Mouse (Mus musculus) myocyte (in vitro differentiated cells): ENCODE measurements around the gene Patl2. TPM values are rescaled to one million over a fixed set of nuclear protein-coding genes. Genes with fewer than 3 reads are reported as not detected.

Experiments
- H3K27me3 ChIP-seq: one replicate; pipeline ENCODE4 v1.6.1; 2011; ENCODE audit not compliant: control insufficient read depth, insufficient read depth, insufficient read length
- H3K36me3 ChIP-seq: one replicate; pipeline ENCODE4 v1.6.1; 2011; ENCODE audit not compliant: control insufficient read depth, insufficient read depth
- H3K4me2 ChIP-seq: one replicate; pipeline ENCODE4 v1.6.1; 2011; ENCODE audit warnings: low read depth, control low read depth
- H3K4me3 ChIP-seq: one replicate; pipeline ENCODE4 v1.5.1; 2011; ENCODE audit warnings: mild to moderate bottlenecking, control low read depth, moderate library complexity
- H3K79me2 ChIP-seq: one replicate; pipeline ENCODE4 v1.6.1; 2011; ENCODE audit not compliant: control insufficient read depth, insufficient read depth
- H3ac ChIP-seq: one replicate; pipeline ENCODE4 v1.6.1; 2011; ENCODE audit not compliant: control insufficient read depth, insufficient read length
- CEBPB ChIP-seq: IDR thresholded peaks from 2 replicates; pipeline ENCODE4 v1.6.1; 2011; ENCODE audit warnings: mild to moderate bottlenecking, moderate library complexity; ENCODE audit not compliant: poor library complexity, insufficient read depth, severe bottlenecking
- E2F4 ChIP-seq: IDR thresholded peaks from one replicate; pipeline ENCODE4 v1.6.1; 2011; ENCODE audit warnings: mild to moderate bottlenecking, control low read depth, moderate library complexity; ENCODE audit not compliant: insufficient read depth
- MAX ChIP-seq: IDR thresholded peaks from one replicate; pipeline ENCODE4 v1.6.1; 2011; ENCODE audit warnings: low read depth, mild to moderate bottlenecking, control low read depth
- MYOD1 ChIP-seq, 3 experiments: IDR thresholded peaks; one replicate each; pipeline ENCODE4 v1.6.1; 2011; ENCODE audit warnings: control low read depth in 2 of 3, low read depth in 2 of 3, mild to moderate bottlenecking in 2 of 3, moderate library complexity in 1 of 3; ENCODE audit not compliant: insufficient read length in 2 of 3, control insufficient read depth in 1 of 3
- MYOG ChIP-seq, 3 experiments: IDR thresholded peaks; one replicate each; pipeline ENCODE4 v1.6.1; 2011; ENCODE audit warnings: control low read depth in 2 of 3, low read depth in 2 of 3, mild to moderate bottlenecking in 2 of 3; ENCODE audit not compliant: insufficient read length in 2 of 3, control insufficient read depth in 1 of 3, insufficient read depth in 1 of 3
- POLR2A ChIP-seq: IDR thresholded peaks from one replicate; pipeline ENCODE4 v1.6.1; 2011; ENCODE audit warnings: low read depth, mild to moderate bottlenecking, control low read depth, moderate library complexity; ENCODE audit not compliant: insufficient read length
- POLR2AphosphoS2 ChIP-seq: IDR thresholded peaks from one replicate; pipeline ENCODE4 v1.6.1; 2011; ENCODE audit warnings: low read depth, control low read depth; ENCODE audit not compliant: insufficient read length
- REST ChIP-seq: IDR thresholded peaks from one replicate; pipeline ENCODE4 v1.6.1; 2011; ENCODE audit warnings: mild to moderate bottlenecking, control low read depth, moderate library complexity; ENCODE audit not compliant: insufficient read depth, insufficient read length
- SRF ChIP-seq: IDR thresholded peaks from one replicate; pipeline ENCODE4 v1.6.1; 2011; ENCODE audit warnings: low read depth; ENCODE audit not compliant: control insufficient read depth, insufficient read length
- TCF12 ChIP-seq: IDR thresholded peaks from one replicate; pipeline ENCODE4 v1.6.1; 2011; ENCODE audit warnings: mild to moderate bottlenecking, control low read depth; ENCODE audit not compliant: poor library complexity, insufficient read depth, severe bottlenecking
- TCF3 ChIP-seq: IDR thresholded peaks from one replicate; pipeline ENCODE4 v1.6.1; 2011; ENCODE audit warnings: low read depth, control low read depth; ENCODE audit not compliant: insufficient read length
- USF1 ChIP-seq: IDR thresholded peaks from one replicate; pipeline ENCODE4 v1.6.1; 2011; ENCODE audit warnings: low read depth, mild to moderate bottlenecking, control low read depth, moderate library complexity
- polyA plus RNA-seq: library from polyadenylated mRNA; unstranded; fragments of >200 nt; fragmentation: generic; extraction: Trizol; gene quantifications from one replicate; pipeline ENCODE4 v1.2.1, GENCODE M21; 2012; ENCODE audit warnings: missing spikeins

Gene Patl2
- polyA plus RNA-seq, 1 experiment: 0.07 TPM

GRCm38 (mm10) chr2:122161542-122161941, 24.4 kb downstream of the Patl2 start:
- H3K79me2 ChIP-seq: no peaks in the 10 kb centered on the region
- H3K36me3 ChIP-seq: no peaks in the 10 kb centered on the region
- H3ac ChIP-seq: no peak overlapping the region
- TF ChIP-seq CEBPB (no peak), MYOD1 (IDR thresholded peaks at IDR 0.05; ENCODE audit: control insufficient read depth in 1 of 3, insufficient read length in 2 of 3, low read depth in 2 of 3) (no peak), MYOG (IDR thresholded peaks at IDR 0.05; ENCODE audit: control insufficient read depth in 1 of 3, insufficient read depth in 1 of 3, insufficient read length in 2 of 3, low read depth in 2 of 3) (no peak), TCF3 (no peak), POLR2A (no peak), REST (no peak), POLR2AphosphoS2 (no peak), MAX (no peak), SRF (no peak)
- no peak overlapping the region for H3K4me3 ChIP-seq
- H3K27me3 ChIP-seq: no peaks in the 10 kb centered on the region
- H3K4me2 ChIP-seq: peak overlapping the region; percentile 100

- Histone ChIP-seq H3K4me3 (no peak within 1 kb of the TSS), H3K27me3 (no peaks in the 10 kb centered on the region), H3K79me2 (no peaks in the 10 kb centered on the region), H3K4me2 (peak within 1 kb of the TSS; percentile 100), H3K36me3 (no peaks in the 10 kb centered on the region), H3ac (no peak within 1 kb of the TSS)
- TF ChIP-seq MAX (no peak), E2F4 (no peak)
These were observed 25.3 kb downstream of the Patl2 start, which contains the start of gene Trim69 for GRCm38 (mm10) chr2:122160680-122161079. Gene Trim69 (plus strand): TSS chr2:122160700.

- TF ChIP-seq TCF12: no peak
- TF ChIP-seq MYOD1 (IDR thresholded peaks at IDR 0.05; ENCODE audit: control insufficient read depth in 1 of 3, insufficient read length in 2 of 3, low read depth in 2 of 3): no peak
- no peak for TF ChIP-seq TCF3
- no peak for TF ChIP-seq USF1
- no peak for TF ChIP-seq MYOG (IDR thresholded peaks at IDR 0.05; ENCODE audit: control insufficient read depth in 1 of 3, insufficient read depth in 1 of 3, insufficient read length in 2 of 3, low read depth in 2 of 3)
- TF ChIP-seq CEBPB: no peak
- no peak for TF ChIP-seq POLR2AphosphoS2
- no peak for TF ChIP-seq E2F4
- no peak for TF ChIP-seq POLR2A
- no peak for TF ChIP-seq REST
- TF ChIP-seq MAX: no peak
- TF ChIP-seq SRF: no peak
- no peaks in the 10 kb centered on the region for H3K27me3 ChIP-seq
- no peaks in the 10 kb centered on the region for H3K36me3 ChIP-seq
- H3K4me2 ChIP-seq: no peak overlapping the region
- H3ac ChIP-seq: no peak overlapping the region
- no peak overlapping the region for H3K4me3 ChIP-seq
- H3K79me2 ChIP-seq: no peaks in the 10 kb centered on the region
These were observed 26.3 kb downstream of the Patl2 start for GRCm38 (mm10) chr2:122159667-122160066.

- peaks cover 3% of the 10 kb centered on the region for H3K36me3 ChIP-seq
- H3ac ChIP-seq: no peak overlapping the region
- TF ChIP-seq MYOG (IDR thresholded peaks at IDR 0.05; ENCODE audit: control insufficient read depth in 1 of 3, insufficient read depth in 1 of 3, insufficient read length in 2 of 3, low read depth in 2 of 3) (no peak), POLR2A (no peak), TCF12 (no peak), SRF (no peak), POLR2AphosphoS2 (no peak), MYOD1 (IDR thresholded peaks at IDR 0.05; ENCODE audit: control insufficient read depth in 1 of 3, insufficient read length in 2 of 3, low read depth in 2 of 3) (no peak), REST (no peak), MAX (no peak), E2F4 (no peak), TCF3 (no peak), USF1 (no peak), CEBPB (no peak)
- no peaks in the 10 kb centered on the region for H3K79me2 ChIP-seq
- no peak overlapping the region for H3K4me3 ChIP-seq
- H3K4me2 ChIP-seq: no peak overlapping the region
- no peaks in the 10 kb centered on the region for H3K27me3 ChIP-seq
These were observed 27.6 kb downstream of the Patl2 start for GRCm38 (mm10) chr2:122158362-122158802.

- Histone ChIP-seq H3ac (no peak overlapping the region), H3K4me3 (no peak overlapping the region)
- TF ChIP-seq TCF12: no peak
- no peak for TF ChIP-seq REST
- TF ChIP-seq POLR2AphosphoS2: peak; percentile 24
These were observed 28.4 kb downstream of the Patl2 start for GRCm38 (mm10) chr2:122157561-122157960.

More at GRCm38 (mm10) chr2:122157561-122157960, 28.4 kb downstream of the Patl2 start:
- H3K27me3 ChIP-seq: no peaks in the 10 kb centered on the region
- no peaks in the 10 kb centered on the region for H3K79me2 ChIP-seq
- no peak overlapping the region for H3K4me2 ChIP-seq
- peaks cover 11% of the 10 kb centered on the region for H3K36me3 ChIP-seq
